Mouse (Mus musculus): ENCODE results near the gene Acox3. TPM values are rescaled to one million over a fixed set of nuclear protein-coding genes. Genes with fewer than 3 reads are reported as not detected.

Gene Acox3
- 14.7 TPM for polyA plus RNA-seq (2014; fragmentation: Illumina TruSeq; extraction: RNeasy Lipid Tissue Mini Kit (QIAGEN cat#74804); ENCODE audit: insufficient read depth, low read depth, low replicate concordance)

DNA sequence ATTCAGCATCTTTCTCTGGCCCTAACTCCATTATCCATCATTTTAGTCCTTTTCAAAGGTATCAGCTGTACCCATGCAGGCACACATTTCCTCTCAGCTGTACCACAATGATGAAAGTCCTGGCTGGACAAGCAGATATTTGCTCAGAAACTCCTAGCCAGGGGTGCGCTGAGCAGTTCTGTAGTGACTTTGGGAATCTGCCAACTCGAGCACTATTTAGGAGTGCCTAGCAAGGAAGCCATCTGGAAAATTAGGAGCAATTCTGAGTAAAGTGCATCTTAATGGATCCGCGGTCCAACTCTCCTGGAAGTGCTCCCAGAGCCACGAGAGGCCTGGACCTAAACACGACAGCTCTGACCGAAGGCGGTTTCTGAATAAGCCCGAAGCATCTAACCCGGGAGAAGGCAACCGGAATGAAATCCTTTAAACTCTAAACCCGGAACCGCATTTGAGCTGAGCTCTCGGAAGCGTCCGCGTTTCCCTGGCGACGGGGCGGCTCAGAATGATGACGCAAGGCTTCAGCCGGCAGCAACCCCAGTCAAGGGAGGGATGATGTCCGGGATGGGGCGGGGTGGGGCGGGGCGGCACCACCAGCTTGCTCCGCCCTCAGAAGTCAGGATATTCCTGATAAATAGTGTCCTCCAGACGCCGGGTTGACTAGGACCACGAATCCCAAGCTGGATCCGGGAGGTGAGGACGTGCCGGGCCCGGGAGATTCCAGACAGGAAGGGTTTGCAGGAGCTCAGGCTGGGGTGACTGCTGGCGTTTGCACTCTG is at the start of gene Acox3:
Gene Acox3, plus strand, starts transcription at position 596 of the 776 bp plus-strand sequence.

DNA sequence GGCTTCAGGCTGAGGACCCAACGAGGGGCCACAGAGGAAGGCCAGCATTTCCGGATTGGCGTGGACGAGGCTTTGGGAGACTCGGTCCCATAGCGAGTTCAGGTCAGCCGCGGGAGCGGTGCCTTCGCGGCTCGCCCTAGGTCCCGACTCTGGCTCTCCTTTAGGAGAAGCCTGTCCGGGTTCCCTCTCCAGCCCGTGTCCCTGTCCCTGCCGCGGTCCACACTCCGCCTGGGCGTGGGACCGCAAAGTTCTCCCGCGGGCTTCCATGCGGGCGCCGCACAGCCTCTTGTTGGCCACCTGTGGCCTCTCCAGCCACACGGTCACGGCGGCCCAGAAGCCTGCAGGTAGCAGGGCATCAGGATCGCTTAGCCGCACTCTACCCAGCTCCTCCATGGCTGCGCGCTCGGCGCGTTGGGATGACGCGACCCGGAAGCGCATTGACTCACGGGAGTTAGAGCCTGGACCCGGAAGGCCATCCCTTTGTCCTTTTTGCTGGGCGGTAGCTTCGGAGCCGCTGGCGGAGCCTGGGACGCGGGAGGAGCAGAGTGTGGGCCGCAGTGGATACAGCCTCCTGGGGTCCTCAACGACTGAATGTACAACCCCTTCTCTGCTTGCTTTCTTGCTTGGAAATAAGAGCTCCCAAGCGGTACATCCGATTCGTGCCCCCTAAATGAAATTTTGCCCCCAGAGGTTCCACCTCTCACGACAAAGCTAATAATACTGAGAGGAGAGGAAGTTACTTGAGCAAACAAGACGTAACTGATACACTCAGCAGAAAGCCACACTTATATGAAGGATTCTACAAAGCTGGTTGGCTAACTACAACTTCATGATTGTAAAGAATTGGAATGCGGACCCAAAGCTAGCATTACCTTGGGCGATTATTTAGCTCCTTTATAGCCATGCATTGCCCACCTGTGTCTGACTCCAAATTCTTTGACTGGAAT is 7.9 kb upstream of the Acox3 start, which contains the start of gene Trmt44:
Gene Trmt44, minus strand, starts transcription at position 418 of the 947 bp plus-strand sequence.

Other genes with a start within 250 kb of the Acox3 start
- gene Hmx1, start 193.9 kb upstream of the Acox3 start, polyA plus RNA-seq (2014; fragmentation: Illumina TruSeq; extraction: RNeasy Lipid Tissue Mini Kit (QIAGEN cat#74804); ENCODE audit: insufficient read depth, low read depth, low replicate concordance): not detected
- gene Cpz, start 57.3 kb upstream of the Acox3 start, polyA plus RNA-seq (2014; fragmentation: Illumina TruSeq; extraction: RNeasy Lipid Tissue Mini Kit (QIAGEN cat#74804); ENCODE audit: insufficient read depth, low read depth, low replicate concordance): 0.76 TPM
- gene Trmt44, start 8.0 kb upstream of the Acox3 start, polyA plus RNA-seq (2014; fragmentation: Illumina TruSeq; extraction: RNeasy Lipid Tissue Mini Kit (QIAGEN cat#74804); ENCODE audit: insufficient read depth, low read depth, low replicate concordance): 2.8 TPM
- gene Htra3, start 96.7 kb downstream of the Acox3 start, polyA plus RNA-seq (2014; fragmentation: Illumina TruSeq; extraction: RNeasy Lipid Tissue Mini Kit (QIAGEN cat#74804); ENCODE audit: insufficient read depth, low read depth, low replicate concordance): 23.1 TPM
- 15.4 TPM for gene Sh3tc1, start 156.9 kb downstream of the Acox3 start, polyA plus RNA-seq (2014; fragmentation: Illumina TruSeq; extraction: RNeasy Lipid Tissue Mini Kit (QIAGEN cat#74804); ENCODE audit: insufficient read depth, low read depth, low replicate concordance)
- 2.9 TPM for gene Ablim2, start 174.8 kb downstream of the Acox3 start, polyA plus RNA-seq (2014; fragmentation: Illumina TruSeq; extraction: RNeasy Lipid Tissue Mini Kit (QIAGEN cat#74804); ENCODE audit: insufficient read depth, low read depth, low replicate concordance)

Measured in lung, adult 10 weeks (tissue).